Mouse (Mus musculus) embryonic facial prominence, embryonic 15.5 days (tissue): ENCODE results near the gene Pakap. TPM values are rescaled to one million over a fixed set of nuclear protein-coding genes. Genes with fewer than 3 reads are reported as not detected.
A peak's percentile ranks its signal among the peaks of the same experiment; 100 is the strongest.

ENCODE experiments used
- ATAC-seq: fragments of 200-750 bp; cut with Nextera tagmentation; 2 replicates; pipeline ENCODE4 v1.8.0; 2017; ENCODE audit warnings: low read depth, moderate TSS enrichment; ENCODE audit not compliant: insufficient number of reproducible peaks, low FRiP score, low TSS enrichment
- H3K27ac ChIP-seq: fragments of 300-500 bp; sonication (generic); replicated peaks from 2 replicates; pipeline ENCODE4 v1.5.1; 2015; ENCODE audit warnings: mild to moderate bottlenecking, inconsistent platforms
- H3K27me3 ChIP-seq: fragments of 300-500 bp; sonication (generic); 2 replicates; pipeline ENCODE4 v1.6.1; 2015; ENCODE audit warnings: inconsistent platforms
- H3K36me3 ChIP-seq: fragments of 300-500 bp; sonication (generic); 2 replicates; pipeline ENCODE4 v1.6.1; 2015; ENCODE audit warnings: mild to moderate bottlenecking, inconsistent platforms
- H3K4me1 ChIP-seq: fragments of 300-500 bp; sonication (generic); 2 replicates; pipeline ENCODE4 v1.6.1; 2015; ENCODE audit warnings: inconsistent platforms
- H3K4me2 ChIP-seq: fragments of 300-500 bp; sonication (generic); replicated peaks from 2 replicates; pipeline ENCODE4 v1.6.1; 2015; ENCODE audit warnings: mild to moderate bottlenecking, inconsistent platforms
- H3K4me3 ChIP-seq: fragments of 300-500 bp; sonication (generic); replicated peaks from 2 replicates; pipeline ENCODE4 v1.5.1; 2015; ENCODE audit warnings: mild to moderate bottlenecking, inconsistent platforms
- H3K9ac ChIP-seq: fragments of 300-500 bp; sonication (generic); 2 replicates; pipeline ENCODE4 v1.6.1; 2015; ENCODE audit warnings: inconsistent platforms
- H3K9me3 ChIP-seq: fragments of 300-500 bp; sonication (generic); replicated peaks from 2 replicates; pipeline ENCODE4 v1.6.1; 2016; ENCODE audit warnings: inconsistent platforms
- WGBS: fragments of 180-500 bp; shearing (Covaris S2); methylation state at CpG from one replicate; pipeline ENCODE4 v1.1.7; 2015; 5-methylcytosine and 5-hydroxymethylcytosine counted together
- polyA plus RNA-seq: library from polyadenylated mRNA; unstranded; fragments of >200 nt; fragmentation: Nextera tagmentation; extraction: Ambion mirVana; gene quantifications from 2 replicates; pipeline ENCODE4 v1.2.1, GENCODE M21; 2015

Gene Pakap
- polyA plus RNA-seq, 1 experiment from 2014 or later = 27.6 TPM

GRCm38 (mm10) chr4:57675387-57675786 lies 107.4 kb downstream of the Pakap start:
- H3K9me3 ChIP-seq = no peaks in the 10 kb centered on the region
- H3K9ac ChIP-seq = no peak overlapping the region
- H3K4me1 ChIP-seq = peaks cover 29% of the 10 kb centered on the region
- ATAC-seq = peak; percentile 76
- H3K4me2 ChIP-seq = peak overlapping the region; percentile 44
- 0 out of 2 replicates have a peak overlapping the region, but pooled peaks have one; percentile 49 for H3K27ac ChIP-seq
- 7% methylated on average over 13 of the region's 13 CpGs for WGBS
- H3K27me3 ChIP-seq = no peaks in the 10 kb centered on the region
- H3K36me3 ChIP-seq = no peaks in the 10 kb centered on the region
- peak overlapping the region; percentile 27 for H3K4me3 ChIP-seq

- Histone ChIP-seq H3K27ac (no peak overlapping the region), H3K9me3 (no peaks in the 10 kb centered on the region), H3K4me2 (no peak overlapping the region), H3K4me1 (peaks cover 29% of the 10 kb centered on the region), H3K9ac (no peak overlapping the region), H3K36me3 (no peaks in the 10 kb centered on the region), H3K27me3 (no peaks in the 10 kb centered on the region), H3K4me3 (no peak overlapping the region)
- ATAC-seq = no peak
- 83% methylated on average over 12 of the region's 12 CpGs for WGBS
Measured at GRCm38 (mm10) chr4:57677916-57678315, 109.9 kb downstream of the Pakap start.

GRCm38 (mm10) chr4:57678991-57679457 lies 111.0 kb downstream of the Pakap start:
- 90% methylated on average over 9 of the region's 9 CpGs for WGBS
- Histone ChIP-seq H3K27me3 (no peaks in the 10 kb centered on the region), H3K27ac (no peak overlapping the region), H3K4me1 (peaks cover 18% of the 10 kb centered on the region), H3K9me3 (no peaks in the 10 kb centered on the region), H3K9ac (no peak overlapping the region), H3K36me3 (no peaks in the 10 kb centered on the region), H3K4me3 (no peak overlapping the region), H3K4me2 (no peak overlapping the region)
- ATAC-seq = no peak

- H3K27ac ChIP-seq = no peak overlapping the region
- no peak for ATAC-seq
- no peaks in the 10 kb centered on the region for H3K27me3 ChIP-seq
- H3K4me2 ChIP-seq = no peak overlapping the region
- no peaks in the 10 kb centered on the region for H3K9me3 ChIP-seq
- no peaks in the 10 kb centered on the region for H3K36me3 ChIP-seq
- H3K4me3 ChIP-seq = no peak overlapping the region
- 81% methylated on average over 12 of the region's 12 CpGs for WGBS
- no peak overlapping the region for H3K9ac ChIP-seq
- peaks cover 13% of the 10 kb centered on the region; the same call in 1 of the 2 replicates for H3K4me1 ChIP-seq
Measured at GRCm38 (mm10) chr4:57680186-57680585, 112.2 kb downstream of the Pakap start.

- peaks cover 5% of the 10 kb centered on the region; the same call in 1 of the 2 replicates for H3K4me1 ChIP-seq
- ATAC-seq = no peak
Measured at GRCm38 (mm10) chr4:57681511-57681910, 113.5 kb downstream of the Pakap start.

GRCm38 (mm10) chr4:57682341-57682740 lies 114.4 kb downstream of the Pakap start:
- WGBS = 95% methylated on average over 2 of the region's 2 CpGs
- Histone ChIP-seq H3K4me3 (no peak overlapping the region), H3K9ac (no peak overlapping the region), H3K9me3 (no peaks in the 10 kb centered on the region), H3K4me2 (no peak overlapping the region), H3K27ac (no peak overlapping the region), H3K27me3 (no peaks in the 10 kb centered on the region), H3K36me3 (no peaks in the 10 kb centered on the region), H3K4me1 (peaks cover 5% of the 10 kb centered on the region; the same call in 1 of the 2 replicates)
- no peak for ATAC-seq

More at GRCm38 (mm10) chr4:57681511-57681910, 113.5 kb downstream of the Pakap start:
- no peak overlapping the region for H3K27ac ChIP-seq
- no peaks in the 10 kb centered on the region for H3K9me3 ChIP-seq
- 55% methylated on average over 12 of the region's 12 CpGs for WGBS
- H3K4me3 ChIP-seq = no peak overlapping the region
- H3K4me2 ChIP-seq = no peak overlapping the region
- no peaks in the 10 kb centered on the region for H3K36me3 ChIP-seq
- H3K9ac ChIP-seq = no peak overlapping the region
- H3K27me3 ChIP-seq = no peaks in the 10 kb centered on the region

GRCm38 (mm10) chr4:57682944-57683343 lies 115.0 kb downstream of the Pakap start:
- Histone ChIP-seq H3K36me3 (no peaks in the 10 kb centered on the region), H3K4me1 (peaks cover 5% of the 10 kb centered on the region; the same call in 1 of the 2 replicates), H3K9me3 (no peaks in the 10 kb centered on the region), H3K9ac (no peak overlapping the region), H3K27me3 (no peaks in the 10 kb centered on the region), H3K27ac (no peak overlapping the region), H3K4me3 (no peak overlapping the region), H3K4me2 (no peak overlapping the region)
- ATAC-seq = no peak
- 74% methylated on average over 11 of the region's 11 CpGs for WGBS

GRCm38 (mm10) chr4:57684676-57685215 lies 116.8 kb downstream of the Pakap start:
- Histone ChIP-seq H3K36me3 (peaks cover 4% of the 10 kb centered on the region; the same call in 1 of the 2 replicates), H3K4me1 (peaks cover 5% of the 10 kb centered on the region; the same call in 1 of the 2 replicates), H3K27me3 (no peaks in the 10 kb centered on the region), H3K27ac (no peak overlapping the region), H3K4me2 (no peak overlapping the region), H3K4me3 (no peak overlapping the region), H3K9ac (no peak overlapping the region), H3K9me3 (no peaks in the 10 kb centered on the region)
- ATAC-seq = no peak
- 72% methylated on average over 12 of the region's 12 CpGs for WGBS

- Histone ChIP-seq H3K36me3 (peaks cover 4% of the 10 kb centered on the region; the same call in 1 of the 2 replicates), H3K4me2 (no peak overlapping the region), H3K4me1 (peaks cover 5% of the 10 kb centered on the region; the same call in 1 of the 2 replicates), H3K9ac (no peak overlapping the region), H3K9me3 (no peaks in the 10 kb centered on the region), H3K4me3 (no peak overlapping the region), H3K27ac (no peak overlapping the region), H3K27me3 (no peaks in the 10 kb centered on the region)
- WGBS = 87% methylated on average over 3 of the region's 3 CpGs
- no peak for ATAC-seq
Measured at GRCm38 (mm10) chr4:57686736-57687135, 118.8 kb downstream of the Pakap start.

- Histone ChIP-seq H3K27ac (no peak overlapping the region), H3K4me1 (peaks cover 5% of the 10 kb centered on the region; the same call in 1 of the 2 replicates), H3K4me3 (no peak overlapping the region), H3K9me3 (no peaks in the 10 kb centered on the region), H3K36me3 (peaks cover 4% of the 10 kb centered on the region; the same call in 1 of the 2 replicates), H3K9ac (no peak overlapping the region), H3K4me2 (no peak overlapping the region), H3K27me3 (no peaks in the 10 kb centered on the region)
- no peak for ATAC-seq
- whole genome bisulfite sequencing = 84% methylated on average over 3 of the region's 3 CpGs
Measured at GRCm38 (mm10) chr4:57687583-57687982, 119.6 kb downstream of the Pakap start.

GRCm38 (mm10) chr4:57688131-57688530 lies 120.2 kb downstream of the Pakap start:
- Histone ChIP-seq H3K4me2 (no peak overlapping the region), H3K4me3 (no peak overlapping the region), H3K27me3 (no peaks in the 10 kb centered on the region), H3K9ac (no peak overlapping the region), H3K36me3 (peaks cover 4% of the 10 kb centered on the region; the same call in 1 of the 2 replicates), H3K9me3 (no peaks in the 10 kb centered on the region), H3K27ac (no peak overlapping the region), H3K4me1 (peaks cover 5% of the 10 kb centered on the region; the same call in 1 of the 2 replicates)
- no peak for ATAC-seq
- 73% methylated on average over 9 of the region's 9 CpGs for WGBS

- H3K36me3 ChIP-seq = peaks cover 4% of the 10 kb centered on the region; the same call in 1 of the 2 replicates
- no peak overlapping the region for H3K4me2 ChIP-seq
- peaks cover 1% of the 10 kb centered on the region; the same call in 1 of the 2 replicates for H3K4me1 ChIP-seq
- H3K4me3 ChIP-seq = no peak overlapping the region
- WGBS = 81% methylated on average over 6 of the region's 6 CpGs
- H3K9ac ChIP-seq = no peak overlapping the region
- no peak for ATAC-seq
- H3K27me3 ChIP-seq = no peaks in the 10 kb centered on the region
- no peak overlapping the region for H3K27ac ChIP-seq
- no peaks in the 10 kb centered on the region for H3K9me3 ChIP-seq
Measured at GRCm38 (mm10) chr4:57690001-57690400, 122.0 kb downstream of the Pakap start.
